Mouse (Mus musculus) neutrophil, adult 65 days (primary cell): ENCODE results near the gene Olfr1253. TPM values are rescaled to one million over a fixed set of nuclear protein-coding genes. Genes with fewer than 3 reads are reported as not detected.

Experiments used
- total RNA-seq: library from RNA; stranded (reverse); gene quantifications from 2 replicates; pipeline ENCODE4 v1.2.4, GENCODE M21; 2023

Olfr1253 gene
- not detected in 2 replicates for total RNA-seq

DNA sequence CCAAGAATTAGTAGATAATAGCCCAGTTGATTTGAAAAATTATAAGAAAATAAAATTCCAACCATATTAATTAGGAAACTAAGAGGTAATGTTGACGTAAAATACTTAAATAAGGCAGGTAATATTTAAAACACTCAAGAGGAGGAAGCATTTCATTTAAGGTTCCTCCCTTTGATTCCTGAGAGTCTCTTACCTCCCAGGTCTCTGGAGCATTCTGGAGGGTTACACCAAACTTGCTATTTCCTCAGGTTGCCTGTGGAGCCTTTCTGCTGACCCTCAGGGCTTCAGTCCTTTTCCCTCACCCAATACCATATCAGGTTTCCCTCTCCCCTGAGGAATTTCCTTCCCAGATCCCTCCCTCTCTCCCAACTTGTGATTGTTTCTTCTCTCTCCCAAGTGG, at the start of gene Olfr1253:
Olfr1253 (minus strand) TSS at position 101 of the 400 bp plus-strand sequence.

DNA sequence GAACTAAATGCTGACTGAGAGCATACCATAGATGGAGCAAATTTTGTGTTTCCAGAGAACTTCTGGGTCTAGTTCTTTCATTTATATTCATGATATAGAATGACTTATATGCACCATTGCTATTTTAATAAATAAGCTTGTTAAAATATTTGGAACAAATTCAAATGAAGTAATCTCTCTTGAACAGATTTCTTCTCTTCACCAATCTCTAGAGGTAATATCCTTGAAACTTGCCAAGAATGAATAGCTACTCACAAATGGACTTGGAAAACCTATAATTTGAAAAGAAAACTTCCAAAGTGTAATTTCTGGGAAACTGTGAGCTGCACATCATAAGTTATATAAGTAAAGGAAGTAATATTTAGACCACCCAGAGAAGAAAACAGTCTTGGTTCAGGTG, 36.6 kb upstream of the Olfr1253 start, which contains the start of gene Olfr1254:
Olfr1254 (minus strand) TSS at position 101 of the 400 bp plus-strand sequence.

DNA sequence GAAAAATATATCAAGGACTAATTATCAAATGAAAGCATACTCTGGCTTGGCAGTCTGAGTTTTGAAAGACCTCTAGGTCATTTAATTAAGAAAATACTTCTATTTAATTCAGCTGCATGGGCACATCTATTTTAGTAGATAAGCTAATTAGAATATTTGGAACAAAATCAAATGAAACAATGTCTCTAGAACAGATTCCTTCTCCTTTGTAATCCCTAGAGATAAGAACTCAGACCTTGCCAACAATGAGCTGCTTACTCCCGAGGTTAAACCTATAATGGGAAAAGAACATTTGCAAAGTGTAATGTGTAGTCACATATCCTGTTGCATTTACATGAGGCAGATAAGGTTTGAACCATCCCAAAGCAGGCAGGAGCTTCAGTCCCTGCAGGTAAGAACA, 32.0 kb downstream of the Olfr1253 start, which contains the start of gene Olfr1252:
Olfr1252 (minus strand) TSS at position 101 of the 400 bp plus-strand sequence.

Other genes with a start within 250 kb of the Olfr1253 start
- gene Olfr1243, start 225.6 kb downstream of the Olfr1253 start, total RNA-seq, result not detected in 2 replicates
- gene Olfr1245, start 178.6 kb downstream of the Olfr1253 start, total RNA-seq, result not detected in 2 replicates
- gene Olfr1246, start 163.9 kb downstream of the Olfr1253 start, total RNA-seq, result not detected in 2 replicates
- gene Olfr1247, start 143.0 kb downstream of the Olfr1253 start, total RNA-seq, result 0.20 and 0.51 TPM in 2 replicates
- gene Olfr1248, start 138.8 kb downstream of the Olfr1253 start, total RNA-seq, result not detected in 2 replicates
- not detected in 2 replicates for gene Olfr1249, start 122.1 kb downstream of the Olfr1253 start, total RNA-seq
- not detected in 2 replicates for gene Olfr1250, start 95.6 kb downstream of the Olfr1253 start, total RNA-seq
- gene Olfr1251, start 85.2 kb downstream of the Olfr1253 start, total RNA-seq, result not detected in 2 replicates
- gene Olfr1252, start 32.1 kb downstream of the Olfr1253 start, total RNA-seq, result not detected in 2 replicates
- gene Olfr1254, start 36.5 kb upstream of the Olfr1253 start, total RNA-seq, result not detected in 2 replicates
- gene Olfr1255, start 55.0 kb upstream of the Olfr1253 start, total RNA-seq, result not detected in 2 replicates
- gene Olfr1256, start 84.5 kb upstream of the Olfr1253 start, total RNA-seq, result not detected in 2 replicates
- gene Olfr48, start 91.1 kb upstream of the Olfr1253 start, total RNA-seq, result not detected in 2 replicates
- gene Olfr1257, start 121.3 kb upstream of the Olfr1253 start, total RNA-seq, result not detected in 2 replicates
- gene Olfr1258, start 170.2 kb upstream of the Olfr1253 start, total RNA-seq, result not detected in 2 replicates
- gene Olfr1259, start 191.6 kb upstream of the Olfr1253 start, total RNA-seq, result not detected in 2 replicates
- gene Olfr1260, start 217.2 kb upstream of the Olfr1253 start, total RNA-seq, result not detected in 2 replicates
- gene Olfr1261, start 234.1 kb upstream of the Olfr1253 start, total RNA-seq, result not detected in 2 replicates
- gene Olfr1262, start 243.1 kb upstream of the Olfr1253 start, total RNA-seq, result not detected in 2 replicates